Mouse (Mus musculus) liver, adult 2 months (tissue): ENCODE measurements around the gene Mettl1. TPM values are rescaled to one million over a fixed set of nuclear protein-coding genes. Genes with fewer than 3 reads are reported as not detected.

Experiments used
- DNase-seq: peaks from one replicate; pipeline ENCODE4 v3.0.0-alpha.2; 2011; ENCODE audit warnings: low read depth, low spot score; ENCODE audit errors: extremely low read depth
- H3K27ac ChIP-seq: fragments of 200-500 bp; replicated peaks from 2 replicates; pipeline ENCODE4 v1.5.1; 2012; ENCODE audit warnings: low read depth, mild to moderate bottlenecking, control low read depth, inconsistent platforms, low read length; ENCODE audit not compliant: insufficient read depth
- H3K27me3 ChIP-seq: fragments of 200-500 bp; 2 replicates; pipeline ENCODE4 v1.6.1; 2012; ENCODE audit warnings: mild to moderate bottlenecking, moderate library complexity, low read length, inconsistent platforms; ENCODE audit not compliant: control insufficient read depth, insufficient read depth
- H3K36me3 ChIP-seq: fragments of 200-500 bp; 2 replicates; pipeline ENCODE4 v1.6.1; 2012; ENCODE audit warnings: low read length, inconsistent platforms; ENCODE audit not compliant: control insufficient read depth, insufficient read depth
- H3K4me1 ChIP-seq: fragments of 200-500 bp; 2 replicates; pipeline ENCODE4 v1.6.1; 2011; ENCODE audit warnings: low read length; ENCODE audit not compliant: control insufficient read depth, insufficient read depth
- H3K4me3 ChIP-seq: fragments of 200-500 bp; 2 replicates; pipeline ENCODE4 v1.5.1; 2011; ENCODE audit warnings: low read depth, mild to moderate bottlenecking, control low read depth, low read length, moderate library complexity; ENCODE audit not compliant: insufficient read depth
- H3K79me2 ChIP-seq: fragments of 200-500 bp; 2 replicates; pipeline ENCODE4 v1.6.1; 2012; ENCODE audit warnings: inconsistent platforms, mild to moderate bottlenecking, low read length, moderate library complexity; ENCODE audit not compliant: control insufficient read depth, insufficient read depth
- H3K9ac ChIP-seq: fragments of 200-500 bp; 2 replicates; pipeline ENCODE4 v1.6.1; 2012; ENCODE audit warnings: low read depth, mild to moderate bottlenecking, control low read depth, inconsistent platforms, low read length
- CTCF ChIP-seq: fragments of 200-500 bp; IDR thresholded peaks from 2 replicates; pipeline ENCODE4 v1.5.1; 2011; ENCODE audit warnings: low read depth, low read length, control low read depth
- POLR2A ChIP-seq: fragments of 200-500 bp; IDR thresholded peaks from 2 replicates; pipeline ENCODE4 v1.6.1; 2011; ENCODE audit warnings: low read length, control low read depth; ENCODE audit not compliant: insufficient read depth; ENCODE audit errors: extremely low read depth
- WGBS: fragments of 180-500 bp; shearing (Covaris S2); methylation state at CpG from one replicate; pipeline ENCODE4 v1.1.7; 2018; 5-methylcytosine and 5-hydroxymethylcytosine counted together
- polyA plus RNA-seq: library from polyadenylated mRNA; depleted of rRNA; stranded (reverse); fragments of >200 nt; gene quantifications from 2 replicates; pipeline ENCODE4 v1.2.3, GENCODE M21; 2012
- total RNA-seq: library from RNA; depleted of rRNA; stranded (reverse); fragments of >200 nt; gene quantifications from 2 replicates; pipeline ENCODE4 v1.2.3, GENCODE M21; 2014

Mettl1 gene
- total and polyA plus RNA-seq, 2 experiments = 5.2 to 17.9 TPM

DNA sequence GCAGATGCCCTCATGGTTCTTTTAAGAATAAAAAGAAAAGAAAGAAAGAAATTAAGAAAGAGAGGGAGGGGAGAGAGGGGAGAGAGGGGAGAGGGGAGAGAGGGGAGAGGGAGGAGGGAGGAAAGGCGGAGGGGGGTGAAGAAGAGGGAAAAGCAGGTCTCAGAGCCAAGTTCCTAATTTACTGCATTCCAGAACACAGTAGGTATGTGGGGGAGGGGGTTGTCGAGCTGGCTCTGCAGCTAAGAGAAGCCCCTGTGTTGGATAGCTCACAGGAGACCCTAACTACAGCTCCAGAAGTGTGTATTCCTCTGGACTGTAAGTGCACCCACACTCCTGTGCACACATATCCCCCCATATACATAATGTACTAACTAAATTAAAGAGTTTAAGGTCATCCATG, 24.1 kb upstream of the Mettl1 start:
- WGBS = 49% methylated on average over 2 of the region's 2 CpGs
- H3K27ac ChIP-seq = no peak overlapping the region
- H3K27me3 ChIP-seq = no peaks in the 10 kb centered on the region
- H3K36me3 ChIP-seq = no peaks in the 10 kb centered on the region
- H3K9ac ChIP-seq = no peak overlapping the region
- no peaks in the 10 kb centered on the region for H3K79me2 ChIP-seq
- no peak for TF ChIP-seq POLR2A
- TF ChIP-seq CTCF = no peak
- no peaks in the 10 kb centered on the region for H3K4me1 ChIP-seq
- no peak overlapping the region for H3K4me3 ChIP-seq
- DNase-seq = no peak

DNA sequence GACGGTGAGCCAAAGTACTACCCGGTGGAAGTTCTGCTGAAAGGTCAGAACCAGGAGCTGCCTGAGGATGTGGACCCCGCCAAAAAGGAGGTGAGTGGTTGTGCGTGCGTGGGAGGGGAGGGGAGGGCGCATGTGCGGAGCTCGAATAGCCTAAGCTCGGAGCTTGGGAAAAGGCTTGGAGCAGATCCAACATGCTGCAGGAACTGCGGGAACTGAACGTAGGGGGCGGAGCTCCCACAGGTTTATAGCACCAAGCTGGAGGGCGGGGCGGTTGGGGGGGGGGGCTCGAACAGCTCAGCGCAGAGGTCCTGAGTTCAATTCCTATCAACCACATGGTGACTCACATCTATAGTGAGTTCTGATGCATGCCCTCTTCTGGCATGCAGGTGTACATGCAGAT, 22.8 kb upstream of the Mettl1 start:
- Histone ChIP-seq H3K79me2 (no peaks in the 10 kb centered on the region), H3K36me3 (peaks cover 4% of the 10 kb centered on the region; the same call in 1 of the 2 replicates), H3K27ac (no peak overlapping the region), H3K9ac (no peak overlapping the region), H3K27me3 (no peaks in the 10 kb centered on the region), H3K4me1 (no peaks in the 10 kb centered on the region), H3K4me3 (no peak overlapping the region)
- no peak for DNase-seq
- TF ChIP-seq CTCF = no peak
- no peak for TF ChIP-seq POLR2A
- WGBS = 88% methylated on average over 16 of the region's 16 CpGs

GRCm38 (mm10) chr10:127030336-127031296, 10.6 kb upstream of the Mettl1 start, which contains the start of gene Tsfm:
Tsfm (minus strand) TSS chr10:127030840.
- TF ChIP-seq POLR2A = peak; percentile 45; the same call in 1 of the 2 replicates
- peak; percentile 96 for TF ChIP-seq CTCF
- Histone ChIP-seq H3K4me3 (peak within 1 kb of the TSS; percentile 83), H3K79me2 (no peaks in the 10 kb centered on the region), H3K4me1 (no peaks in the 10 kb centered on the region), H3K36me3 (peaks cover 11% of the 10 kb centered on the region), H3K27me3 (no peaks in the 10 kb centered on the region), H3K9ac (peak within 1 kb of the TSS; percentile 82), H3K27ac (peak within 1 kb of the TSS; percentile 42)
- WGBS = 5% methylated on average over 56 of the region's 56 CpGs
- DNase-seq = peak; percentile 77

DNA sequence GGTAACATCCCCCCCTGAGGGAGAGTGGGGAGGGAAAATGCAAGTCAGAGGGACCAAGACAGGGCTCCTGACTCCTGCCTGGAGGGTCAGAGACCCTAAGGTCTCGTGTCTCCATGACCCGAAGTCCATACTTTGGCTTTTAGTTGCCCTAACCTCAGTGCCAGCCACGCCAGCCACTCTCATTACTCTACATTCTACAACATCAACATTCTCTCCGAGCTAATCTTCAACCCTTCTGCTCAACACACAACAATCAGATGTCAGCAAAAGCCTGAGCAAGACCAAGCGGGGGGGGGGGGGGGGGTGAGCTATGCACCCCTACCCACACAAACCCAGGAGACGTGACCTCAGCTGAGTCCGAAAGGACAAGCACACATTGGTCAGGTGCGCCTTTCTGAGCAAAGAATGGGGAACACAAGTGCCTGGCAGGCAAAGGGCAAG, 7.9 kb upstream of the Mettl1 start:
- H3K27me3 ChIP-seq = no peaks in the 10 kb centered on the region
- H3K4me3 ChIP-seq = no peak overlapping the region
- DNase-seq = no peak
- no peaks in the 10 kb centered on the region for H3K79me2 ChIP-seq
- 0 out of 2 replicates have a peak, but pooled peaks cover under 1% of the 10 kb centered on the region for H3K36me3 ChIP-seq
- WGBS = 60% methylated on average over 8 of the region's 8 CpGs
- no peak overlapping the region for H3K9ac ChIP-seq
- no peaks in the 10 kb centered on the region for H3K4me1 ChIP-seq
- no peak for TF ChIP-seq POLR2A
- H3K27ac ChIP-seq = no peak overlapping the region

DNA sequence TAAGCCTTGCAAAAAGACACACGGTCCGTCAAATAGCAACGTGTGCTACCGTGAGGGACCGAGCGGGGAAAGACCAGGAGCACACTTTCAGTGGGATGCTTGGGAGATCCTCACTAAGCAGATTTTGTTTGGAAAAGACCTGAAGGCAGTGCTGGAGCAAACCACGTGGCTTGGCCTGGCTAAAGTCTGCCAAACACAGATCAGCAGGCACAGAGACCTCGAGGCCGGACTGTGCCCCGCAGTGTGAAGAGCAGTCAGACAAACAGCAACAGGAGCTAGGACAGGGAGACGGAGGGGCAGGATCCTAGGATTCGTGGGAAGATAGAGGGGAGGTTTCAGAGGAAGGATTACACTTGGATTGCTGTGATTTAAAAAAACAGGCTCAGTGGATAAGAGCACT, 4.9 kb upstream of the Mettl1 start:
- peak; percentile 61 for DNase-seq

More for the DNA sequence above, 4.9 kb upstream of the Mettl1 start:
- Histone ChIP-seq H3K9ac (no peak overlapping the region), H3K36me3 (no peaks in the 10 kb centered on the region), H3K79me2 (no peaks in the 10 kb centered on the region), H3K4me1 (peaks cover 3% of the 10 kb centered on the region; the same call in 1 of the 2 replicates), H3K4me3 (no peak overlapping the region), H3K27ac (no peak overlapping the region), H3K27me3 (no peaks in the 10 kb centered on the region)
- TF ChIP-seq POLR2A (no peak), CTCF (no peak)
- 49% methylated on average over 12 of the region's 12 CpGs for WGBS
